Comparison of ENCODE assay signal across 8 mouse cellular contexts in the genomic region with DNA sequence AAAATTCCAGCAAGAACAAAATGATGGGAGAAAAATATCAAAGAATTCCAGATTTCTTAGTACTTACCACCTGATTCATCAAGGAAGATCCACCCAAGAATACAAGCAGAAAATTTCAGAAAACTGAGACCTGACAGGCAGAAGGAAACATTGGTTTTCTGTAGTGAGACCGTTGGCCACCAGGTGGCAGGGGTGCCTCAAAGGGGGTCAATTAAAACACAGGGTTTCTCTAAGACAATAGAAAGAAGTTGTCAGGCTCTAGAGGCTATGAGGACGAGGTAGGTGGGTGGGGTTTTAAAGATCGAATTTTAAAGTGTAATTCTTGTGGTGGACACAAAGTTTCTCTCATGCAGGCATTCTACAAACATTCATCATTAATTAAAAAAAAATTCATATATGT. TPM values are rescaled to one million over a fixed set of nuclear protein-coding genes. Genes with fewer than 3 reads are reported as not detected.
A peak's percentile ranks its signal among the peaks of the same experiment; 100 is the strongest.
DNase-seq lines count a peak whose midpoint lies in the region; ATAC-seq and TF ChIP-seq lines count a peak whose summit lies in the region.

No protein-coding gene starts in this region.

- H3K36me3 ChIP-seq in ES-Bruce4 (ENCODE audit: control insufficient read depth, insufficient read depth, low read length, poor library complexity, severe bottlenecking), result no peaks in the 10 kb centered on the region
- no peaks in the 10 kb centered on the region for H3K36me3 ChIP-seq in forebrain, embryonic 13.5 days (ENCODE audit: poor library complexity, severe bottlenecking)
- H3K36me3 ChIP-seq in kidney, embryonic 15.5 days, result no peaks in the 10 kb centered on the region

- no peak overlapping the region for H3K27ac ChIP-seq in ES-Bruce4 (ENCODE audit: insufficient read depth, low read length)
- no peak overlapping the region for H3K27ac ChIP-seq in forebrain, embryonic 13.5 days
- H3K27ac ChIP-seq in kidney, embryonic 15.5 days, result no peak overlapping the region

- H3K4me1 ChIP-seq in ES-Bruce4 (ENCODE audit: control insufficient read depth, insufficient read depth, low read length), result no peaks in the 10 kb centered on the region
- no peaks in the 10 kb centered on the region for H3K4me1 ChIP-seq in forebrain, embryonic 13.5 days
- no peaks in the 10 kb centered on the region for H3K4me1 ChIP-seq in kidney, embryonic 15.5 days

- no peak overlapping the region for H3K9ac ChIP-seq in ES-Bruce4 (ENCODE audit: low read depth, poor library complexity, severe bottlenecking)
- H3K9ac ChIP-seq in forebrain, embryonic 13.5 days, result no peak overlapping the region
- no peak overlapping the region for H3K9ac ChIP-seq in kidney, embryonic 15.5 days

- peak; percentile 42 for TF ChIP-seq CTCF in ES-Bruce4 (IDR thresholded peaks at IDR 0.05; ENCODE audit: low read depth, low read length)

- H3K4me2 ChIP-seq in forebrain, embryonic 13.5 days, result no peak overlapping the region
- no peak overlapping the region for H3K4me2 ChIP-seq in kidney, embryonic 15.5 days

- peak; percentile 53 for DNase-seq in heart, adult 8-10 months (ENCODE audit: low spot score)
- DNase-seq in heart, postnatal 25 days (ENCODE audit: low spot score), result no peak
- peak; percentile 2 for DNase-seq in c-Kit-positive CD71-positive TER-119-positive erythroid progenitor cells, embryonic 14.5 days (ENCODE audit: low spot score)
- peak; percentile 77 for DNase-seq in lung, postnatal 10 days
- peak; percentile 43 for DNase-seq in right cerebral cortex, postnatal 25 days

- H3K4me3 ChIP-seq in ES-Bruce4 (ENCODE audit: low read depth, low read length), result no peak overlapping the region
- H3K4me3 ChIP-seq in forebrain, embryonic 13.5 days, result no peak overlapping the region
- no peak overlapping the region for H3K4me3 ChIP-seq in kidney, embryonic 15.5 days (replicated peaks)

- intact Hi-C loops in heart, postnatal 25 days (cut with DNase I), result loop anchor here (1.0 kb wide), 2 partner anchors 56 to 60 kb away; no protein-coding TSS in a partner anchor

- no peak for TF ChIP-seq POLR2A in ES-Bruce4 (IDR thresholded peaks at IDR 0.05; ENCODE audit: insufficient read depth, low read length)

- H3K27me3 ChIP-seq in ES-Bruce4 (ENCODE audit: control insufficient read depth, insufficient read depth, low read length, poor library complexity, severe bottlenecking), result no peaks in the 10 kb centered on the region
- H3K27me3 ChIP-seq in forebrain, embryonic 13.5 days, result no peaks in the 10 kb centered on the region
- H3K27me3 ChIP-seq in kidney, embryonic 15.5 days, result no peaks in the 10 kb centered on the region

- TF ChIP-seq EP300 in ES-Bruce4 (IDR thresholded peaks at IDR 0.05; ENCODE audit: insufficient read depth, low read depth, low read length), result no peak

- 17% methylated on average over 3 of the region's 3 CpGs for WGBS in forebrain, embryonic 13.5 days
- 6% methylated on average over 3 of the region's 3 CpGs for WGBS in kidney, embryonic 15.5 days

- H3K9me3 ChIP-seq in ES-Bruce4 (replicated peaks; ENCODE audit: control insufficient read depth, insufficient read depth, low read length, poor library complexity, severe bottlenecking), result 0 out of 2 replicates have a peak, but pooled peaks cover 2% of the 10 kb centered on the region
- H3K9me3 ChIP-seq in forebrain, embryonic 13.5 days (replicated peaks), result no peaks in the 10 kb centered on the region
- no peaks in the 10 kb centered on the region for H3K9me3 ChIP-seq in kidney, embryonic 15.5 days (replicated peaks)

- ATAC-seq in forebrain, embryonic 13.5 days, result peak; percentile 51; the same call in 1 of the 2 replicates
- ATAC-seq in kidney, embryonic 15.5 days (replicated peaks; ENCODE audit: low FRiP score), result peak; percentile 66; the same call in 1 of the 2 replicates

RNA-seq across cellular contexts. Expression of gene Gatm, which starts 41.7 kb away (rescaled TPM):
- 1 to 10 TPM; 2.4 to 3.9 (median 2.6) TPM for total RNA-seq in heart, adult 8-10 months (2022)
- total RNA-seq in heart, postnatal 25 days (2021), result 1 to 10 TPM; 4.4 to 4.8 TPM
- polyA plus RNA-seq in ES-Bruce4 (2011; ENCODE audit: insufficient read depth, insufficient read length, low read depth, missing spikeins), result 4.2 and 5.9 TPM in 2 replicates
- 16.2 and 17.3 TPM in 2 replicates for polyA plus RNA-seq in forebrain, embryonic 13.5 days (2015; fragmentation: Nextera tagmentation; extraction: Ambion mirVana)
- 44.2 and 49.6 TPM in 2 replicates for polyA plus RNA-seq in kidney, embryonic 15.5 days (2015; fragmentation: Nextera tagmentation; extraction: Ambion mirVana)
